Mouse (Mus musculus): ENCODE data around the gene Ndufb4.
"Not testable (repeated sequence)": the region's sequence is repeated elsewhere in the genome, so short reads cannot be mapped to it uniquely, and the experiment has no call there.

The Ndufb4 gene

GRCm38 (mm10) chr16:37677586-37677985 is 23.3 kb upstream of the Ndufb4 start:
- no peak for DNase-seq (ENCODE audit: low spot score in 2 of 2)

DNA sequence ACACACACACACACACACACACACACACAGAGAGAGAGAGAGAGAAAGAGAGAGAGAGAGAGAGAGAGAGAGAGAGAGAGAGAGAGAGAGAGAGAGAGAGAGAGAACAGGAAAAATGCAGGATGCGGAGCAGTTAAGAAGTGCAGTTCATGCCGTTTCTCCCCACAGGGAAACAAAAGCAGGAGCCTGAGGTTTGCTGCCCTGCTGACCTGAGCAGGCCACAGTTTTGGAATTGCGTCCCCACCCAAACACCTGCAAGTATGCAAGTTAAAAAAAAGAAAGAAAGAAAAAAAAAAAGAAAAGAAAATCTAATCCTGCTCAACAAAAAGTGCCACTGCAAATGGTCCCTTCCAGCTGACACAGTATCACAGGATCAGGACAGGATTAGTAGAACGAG is 22.4 kb upstream of the Ndufb4 start:
- no peak for DNase-seq (ENCODE audit: low spot score in 2 of 2)

DNA sequence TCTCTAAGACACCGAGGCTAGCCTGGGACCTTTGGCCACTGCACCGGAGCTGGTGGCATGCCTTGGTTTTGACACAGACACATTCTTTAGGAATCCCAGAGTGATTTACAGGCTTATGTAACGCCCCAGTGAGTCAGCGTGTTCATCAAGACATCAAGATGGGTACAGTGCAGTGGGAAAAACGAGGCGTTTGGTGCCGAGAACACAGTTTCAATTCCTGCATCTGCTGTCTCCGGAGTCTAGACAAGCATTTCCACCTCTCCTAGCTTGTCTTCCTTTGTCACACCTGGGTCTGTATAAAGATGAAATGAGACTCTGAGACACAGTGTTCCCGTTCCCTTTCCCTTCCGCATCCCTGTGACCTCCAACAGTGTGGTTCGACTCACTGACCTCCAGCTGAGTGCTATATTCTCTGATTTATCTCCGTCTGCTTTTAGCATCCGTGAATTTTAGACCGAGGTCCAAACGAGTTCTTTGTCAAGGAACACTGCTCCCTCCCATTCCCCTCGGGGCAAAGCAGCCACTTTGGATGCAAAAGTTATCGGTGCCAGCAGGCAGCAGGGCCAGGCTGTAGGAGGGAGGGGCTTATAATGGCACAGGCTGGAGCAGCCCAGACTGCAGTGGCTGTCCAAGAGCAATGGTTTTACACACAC is 21.9 kb upstream of the Ndufb4 start:
- no peak for DNase-seq (ENCODE audit: low spot score in 2 of 2)

GRCm38 (mm10) chr16:37675326-37675725 is 21.1 kb upstream of the Ndufb4 start:
- no peak for DNase-seq (ENCODE audit: low spot score in 2 of 2)

- no peak for DNase-seq (ENCODE audit: low spot score in 2 of 2)
These were observed 16.5 kb upstream of the Ndufb4 start for GRCm38 (mm10) chr16:37670666-37671283.

GRCm38 (mm10) chr16:37665394-37665935 is 11.2 kb upstream of the Ndufb4 start:
- DNase-seq (ENCODE audit: low spot score in 2 of 2) = no peak

GRCm38 (mm10) chr16:37663643-37664459 is 9.6 kb upstream of the Ndufb4 start:
- DNase-seq (ENCODE audit: low spot score in 2 of 2) = no peak

GRCm38 (mm10) chr16:37656796-37657195 is 2.5 kb upstream of the Ndufb4 start:
- DNase-seq (ENCODE audit: low spot score in 2 of 2) = no peak

DNA sequence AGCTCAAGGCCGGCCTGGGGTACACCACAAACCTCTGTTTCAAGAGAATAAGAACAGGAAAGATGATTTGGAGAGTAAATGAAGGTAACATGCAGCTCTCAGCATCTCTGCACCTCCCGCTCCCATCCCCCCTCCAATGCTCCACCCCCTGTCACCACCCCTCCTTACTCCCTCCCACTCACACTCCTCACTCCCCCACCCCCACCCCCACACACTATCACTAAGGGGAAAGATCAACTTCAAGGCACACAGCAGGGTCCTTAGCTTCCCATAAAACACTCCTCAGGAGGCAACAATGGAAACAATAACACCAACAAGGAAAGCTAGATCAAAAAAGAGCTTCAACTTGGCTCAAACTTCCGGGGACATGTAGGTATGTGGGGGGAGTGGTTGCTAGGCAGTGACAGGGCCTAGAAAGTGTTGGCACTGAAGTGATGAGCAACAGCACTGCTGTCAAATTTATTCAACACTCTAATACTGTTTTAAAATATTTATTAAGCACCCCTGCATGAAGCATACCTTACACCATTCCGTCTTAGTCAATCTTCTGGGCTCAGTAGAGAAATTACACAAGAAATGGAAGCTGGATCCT is 1.6 kb upstream of the Ndufb4 start:
- no peak for DNase-seq (ENCODE audit: low spot score in 2 of 2)

GRCm38 (mm10) chr16:37654831-37655455 is 690 bp upstream of the Ndufb4 start:
- DNase-seq (ENCODE audit: low spot score in 2 of 2) = no peak

DNA sequence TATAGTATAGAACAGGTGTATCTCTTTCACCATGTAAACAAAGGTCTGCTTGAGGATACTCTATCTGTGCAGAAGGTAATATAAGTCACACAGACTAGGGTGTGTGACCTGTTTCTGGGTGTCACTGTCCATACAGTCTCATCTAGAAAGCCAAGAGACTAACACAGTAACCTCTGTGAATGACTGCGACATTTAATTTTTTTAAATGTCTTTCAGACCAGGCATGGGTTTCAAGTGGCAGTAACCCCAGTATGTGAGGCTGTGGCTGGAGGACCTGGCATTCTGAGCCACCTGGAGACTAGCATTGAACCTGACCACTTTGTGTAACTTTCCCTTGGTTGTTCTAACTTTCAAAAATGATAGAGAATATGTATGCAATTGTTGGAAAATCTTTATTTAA is 1.2 kb downstream of the Ndufb4 start:
- DNase-seq (ENCODE audit: low spot score in 2 of 2) = no peak

DNA sequence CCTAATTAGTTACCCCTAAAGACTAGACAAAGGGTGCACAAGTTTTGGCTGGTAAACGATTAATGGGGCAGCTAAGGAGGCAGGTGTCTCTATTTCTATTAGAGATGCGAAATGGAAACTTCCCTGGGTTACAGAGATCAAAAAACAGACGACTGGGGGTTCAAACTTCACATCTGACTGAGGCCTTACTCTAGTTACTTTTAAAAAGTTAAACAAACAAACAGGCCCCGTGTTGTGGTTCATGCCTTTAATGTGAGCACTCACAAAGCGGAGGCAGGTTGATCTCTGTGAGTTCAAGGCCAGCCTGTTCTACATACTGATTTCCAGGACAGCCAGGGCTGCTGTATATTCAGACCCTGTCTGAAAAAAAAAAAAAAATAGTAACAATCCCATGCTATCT is 1.6 kb downstream of the Ndufb4 start:
- no peak for DNase-seq (ENCODE audit: low spot score in 2 of 2)

DNA sequence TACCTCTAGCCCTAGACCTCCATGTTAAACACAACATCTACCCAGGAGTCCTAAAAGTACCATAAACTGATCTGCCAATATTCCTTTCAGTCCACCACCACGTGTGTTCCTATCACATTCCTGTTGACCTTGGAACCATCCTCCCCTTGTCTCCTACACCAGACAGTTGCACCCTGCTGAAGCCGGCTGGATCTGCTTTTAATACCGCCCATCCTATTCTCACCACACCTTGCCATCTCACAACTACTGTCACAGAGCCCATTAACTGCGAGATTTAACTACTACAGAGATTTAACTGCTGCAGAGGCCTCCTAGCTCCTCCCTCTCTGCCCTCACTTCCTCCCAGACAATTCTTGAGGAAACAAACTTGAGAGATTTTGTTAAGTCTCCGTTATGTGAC is 2.8 kb downstream of the Ndufb4 start:
- DNase-seq (ENCODE audit: low spot score in 2 of 2) = no peak

DNA sequence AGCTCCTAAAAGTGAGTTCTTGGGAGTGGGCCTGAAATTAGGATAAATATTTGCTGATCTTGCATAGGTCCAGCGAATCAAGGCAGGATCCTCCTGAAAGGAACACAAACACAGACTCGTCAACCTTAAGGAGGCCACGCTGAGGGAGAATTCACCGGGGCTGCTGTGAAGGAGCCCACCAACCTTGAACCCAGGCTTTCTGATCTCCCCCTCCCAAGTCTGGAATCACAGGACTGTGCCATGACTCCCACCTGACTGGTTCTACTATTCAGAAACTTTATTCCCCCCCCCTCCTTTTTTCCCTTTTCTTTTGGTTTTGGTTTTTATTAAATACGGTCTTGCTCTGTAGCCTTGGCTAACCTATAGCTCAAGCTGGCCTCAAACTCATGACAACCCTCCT is 5.2 kb downstream of the Ndufb4 start:
- no peak for DNase-seq (ENCODE audit: low spot score in 2 of 2)

GRCm38 (mm10) chr16:37647936-37648335 is 6.3 kb downstream of the Ndufb4 start:
- DNase-seq (ENCODE audit: low spot score in 2 of 2) = no peak

DNA sequence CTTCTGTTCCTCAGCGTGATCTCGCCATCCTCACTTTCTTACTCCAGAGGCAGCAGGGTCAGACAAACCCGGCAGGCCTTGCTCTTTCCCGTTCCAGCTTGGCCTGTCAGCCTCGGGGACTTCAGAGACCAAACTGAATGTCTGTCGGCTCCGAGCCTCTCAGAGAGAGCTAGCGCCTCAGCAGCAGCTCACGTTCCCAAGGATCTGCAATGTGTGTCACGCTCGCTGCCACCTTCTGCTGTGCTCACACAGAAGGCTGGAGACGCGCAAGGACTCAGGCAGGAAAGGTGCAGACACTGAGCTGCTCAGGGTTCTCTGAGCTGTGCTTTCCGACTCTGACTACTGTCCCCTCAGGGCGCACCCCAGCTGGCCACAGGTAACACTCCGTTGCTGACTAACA is 7.2 kb downstream of the Ndufb4 start:
- DNase-seq (ENCODE audit: low spot score in 2 of 2) = no peak

DNA sequence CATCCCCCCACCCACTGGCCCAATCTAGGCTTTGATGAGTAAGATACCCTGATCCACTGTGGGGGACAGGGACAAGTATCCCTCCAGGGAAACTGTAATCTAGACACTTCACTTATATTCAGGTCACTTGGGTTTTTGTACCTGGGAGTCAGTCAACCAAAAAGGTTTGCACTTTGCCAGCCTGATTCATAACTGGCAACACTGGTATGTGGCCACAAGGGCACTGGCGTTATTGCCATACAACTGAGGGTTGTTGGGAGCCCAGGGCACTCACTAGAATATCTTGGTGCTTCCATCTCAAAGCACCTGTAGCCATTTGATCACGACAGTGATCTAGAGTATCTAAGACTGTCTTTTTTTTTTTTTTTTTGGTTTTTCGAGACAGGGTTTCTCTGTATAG is 8.5 kb downstream of the Ndufb4 start:
- no peak for DNase-seq (ENCODE audit: low spot score in 2 of 2)

GRCm38 (mm10) chr16:37645211-37645610 is 9.0 kb downstream of the Ndufb4 start:
- no peak for DNase-seq (ENCODE audit: low spot score in 2 of 2)

DNA sequence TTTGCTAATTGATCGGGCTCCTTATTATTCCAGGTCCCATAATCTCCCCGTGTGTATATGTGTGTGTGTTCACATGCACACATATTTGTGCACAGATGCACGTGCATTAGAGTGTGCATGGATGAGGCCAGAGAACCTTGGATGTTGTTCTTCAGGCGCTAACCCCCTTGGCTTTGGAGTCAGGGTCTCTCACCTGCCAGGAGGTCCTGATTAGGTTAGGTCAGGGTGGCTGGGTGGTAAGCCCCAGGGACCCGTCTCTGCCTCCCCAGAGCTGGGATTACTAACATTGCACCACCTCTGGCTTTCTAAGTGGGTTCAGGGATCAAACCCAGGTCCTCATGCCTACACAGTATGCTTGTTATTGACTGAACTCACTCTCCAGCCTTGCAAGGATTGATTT is 9.8 kb downstream of the Ndufb4 start:
- no peak for DNase-seq (ENCODE audit: low spot score in 2 of 2)

GRCm38 (mm10) chr16:37640522-37640921 is 13.7 kb downstream of the Ndufb4 start:
- DNase-seq (ENCODE audit: low spot score in 2 of 2) = not testable (repeated sequence)

DNA sequence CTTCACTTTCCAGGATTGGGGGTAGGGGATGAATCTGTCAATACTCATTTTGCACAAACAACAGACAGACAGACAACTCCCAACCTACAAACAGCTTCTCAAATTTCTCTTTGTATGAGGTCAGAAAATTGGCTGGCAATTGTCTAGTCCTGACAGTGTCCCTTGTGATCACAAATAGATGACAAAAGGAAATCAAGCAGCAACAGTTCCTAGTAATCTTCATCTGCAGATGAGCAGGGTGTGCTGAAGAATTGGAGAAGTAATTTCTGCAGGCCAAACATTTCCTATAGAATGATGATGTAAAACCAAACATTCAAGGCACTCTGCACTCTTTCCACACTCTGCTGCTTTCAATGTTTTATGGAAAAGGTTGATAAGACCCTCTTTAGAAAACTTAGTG is 16.5 kb downstream of the Ndufb4 start:
- DNase-seq (ENCODE audit: low spot score in 2 of 2) = no peak

- DNase-seq (ENCODE audit: low spot score in 2 of 2) = no peak
These were observed 18.1 kb downstream of the Ndufb4 start for GRCm38 (mm10) chr16:37636107-37636506.
